ENCODE assay signal across 10 mouse cellular contexts in the genomic region with DNA sequence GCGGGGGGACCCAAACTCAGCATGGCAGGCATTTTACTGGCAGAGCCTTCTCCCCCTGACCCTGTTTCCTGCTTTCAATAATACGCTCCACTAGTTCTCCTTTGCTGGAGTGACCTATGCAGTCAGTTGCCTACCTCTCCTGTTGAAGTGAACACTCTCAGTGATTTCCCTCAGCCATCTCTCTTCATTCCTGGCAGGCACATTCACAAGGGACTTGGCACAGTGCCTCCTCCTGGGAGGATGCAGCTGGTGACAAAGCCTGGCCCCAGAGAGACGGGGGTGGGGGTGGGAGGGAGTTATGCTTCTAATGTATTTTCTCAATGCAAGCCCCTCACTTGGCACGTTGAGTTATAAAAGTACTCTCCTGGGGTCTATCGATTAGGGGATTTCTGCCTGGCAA.
DNase-seq lines count a peak whose midpoint lies in the region; ATAC-seq lines count a peak whose summit lies in the region.
"Had no signal": no experiment of that assay in that cellular context is flagged by ENCODE, and none has a peak within 500 bp of the region (broad histone marks: within the 10 kb centered on the region; RNA-seq: fewer than 3 reads in every experiment).

No protein-coding gene starts in this region.

- no peak overlapping the region for H3K4me3 ChIP-seq in kidney, embryonic 15.5 days (replicated peaks)
- no peak overlapping the region for H3K4me3 ChIP-seq in neural tube, embryonic 14.5 days (ENCODE audit: low read depth, low read length)
- H3K4me3 ChIP-seq in intestine, embryonic 15.5 days (replicated peaks) = no peak overlapping the region
- H3K4me3 ChIP-seq: erythroblast, embryonic 14.5 days; limb, embryonic 15.5 days had no signal

- H3K27me3 ChIP-seq in kidney, embryonic 15.5 days = no peaks in the 10 kb centered on the region
- no peaks in the 10 kb centered on the region for H3K27me3 ChIP-seq in neural tube, embryonic 14.5 days (ENCODE audit: control insufficient read depth, insufficient read depth, low read length)
- H3K27me3 ChIP-seq in intestine, embryonic 15.5 days (replicated peaks) = no peaks in the 10 kb centered on the region
- H3K27me3 ChIP-seq: limb, embryonic 15.5 days had no signal

- H3K4me2 ChIP-seq in kidney, embryonic 15.5 days = no peak overlapping the region
- H3K4me2 ChIP-seq in neural tube, embryonic 14.5 days (ENCODE audit: low read depth, low read length) = no peak overlapping the region
- H3K4me2 ChIP-seq in intestine, embryonic 15.5 days (replicated peaks) = no peak overlapping the region
- H3K4me2 ChIP-seq: limb, embryonic 15.5 days had no signal

- no peak overlapping the region for H3K27ac ChIP-seq in kidney, embryonic 15.5 days
- no peak overlapping the region for H3K27ac ChIP-seq in neural tube, embryonic 14.5 days (ENCODE audit: low read depth, low read length)
- no peak overlapping the region for H3K27ac ChIP-seq in intestine, embryonic 15.5 days
- H3K27ac ChIP-seq: limb, embryonic 15.5 days had no signal

- 58% methylated on average over 5 of the region's 5 CpGs for WGBS in kidney, embryonic 15.5 days
- 44% methylated on average over 5 of the region's 5 CpGs for WGBS in neural tube, embryonic 14.5 days
- WGBS in intestine, embryonic 15.5 days = 60% methylated on average over 5 of the region's 5 CpGs

- H3K4me1 ChIP-seq in kidney, embryonic 15.5 days = peaks cover 7% of the 10 kb centered on the region
- H3K4me1 ChIP-seq in neural tube, embryonic 14.5 days (ENCODE audit: control insufficient read depth, insufficient read depth, low read length) = 0 out of 2 replicates have a peak, but pooled peaks cover 6% of the 10 kb centered on the region
- H3K4me1 ChIP-seq in intestine, embryonic 15.5 days (replicated peaks) = 0 out of 2 replicates have a peak, but pooled peaks cover 2% of the 10 kb centered on the region
- H3K4me1 ChIP-seq: limb, embryonic 15.5 days had no signal

- no peaks in the 10 kb centered on the region for H3K36me3 ChIP-seq in kidney, embryonic 15.5 days
- H3K36me3 ChIP-seq in neural tube, embryonic 14.5 days (ENCODE audit: control insufficient read depth, insufficient read depth, low read length) = peaks cover 4% of the 10 kb centered on the region; the same call in 1 of the 2 replicates
- H3K36me3 ChIP-seq in intestine, embryonic 15.5 days = no peaks in the 10 kb centered on the region
- H3K36me3 ChIP-seq: limb, embryonic 15.5 days had no signal

- DNase-seq in kidney, postnatal 10 days = peak; percentile 68
- DNase-seq in cerebellum, adult 8-10 months = peak; percentile 80
- peak; percentile 71 to 73 for DNase-seq in frontal cortex, postnatal 36 days (ENCODE audit: low spot score in 2 of 2)
- no peak for DNase-seq in spleen, adult 12 weeks (ENCODE audit: low spot score)

- no peaks in the 10 kb centered on the region for H3K9me3 ChIP-seq in kidney, embryonic 15.5 days (replicated peaks)
- H3K9me3 ChIP-seq in neural tube, embryonic 14.5 days (ENCODE audit: control insufficient read depth, low read length) = no peaks in the 10 kb centered on the region
- no peaks in the 10 kb centered on the region for H3K9me3 ChIP-seq in intestine, embryonic 15.5 days
- H3K9me3 ChIP-seq: limb, embryonic 15.5 days had no signal

- no peak for ATAC-seq in kidney, embryonic 15.5 days (replicated peaks; ENCODE audit: low FRiP score)
- peak; percentile 73; the same call in 1 of the 2 replicates for ATAC-seq in neural tube, embryonic 14.5 days (ENCODE audit: low read depth)
- no peak for ATAC-seq in erythroid progenitor cell, adult 5-6 weeks (replicated peaks; ENCODE audit: low FRiP score, poor library complexity, severe bottlenecking)
- ATAC-seq in intestine, embryonic 15.5 days = no peak

- H3K9ac ChIP-seq in kidney, embryonic 15.5 days = no peak overlapping the region
- H3K9ac ChIP-seq in neural tube, embryonic 14.5 days (replicated peaks; ENCODE audit: low read depth, low read length) = no peak overlapping the region
- H3K9ac ChIP-seq in intestine, embryonic 15.5 days = no peak overlapping the region
- H3K9ac ChIP-seq: limb, embryonic 15.5 days had no signal
